Mouse (Mus musculus) forebrain, embryonic 14.5 days (tissue): Measurements from ENCODE around the gene Mgrn1. TPM values are rescaled to one million over a fixed set of nuclear protein-coding genes. Genes with fewer than 3 reads are reported as not detected.

ENCODE experiments used
- ATAC-seq: fragments of 200-750 bp; cut with Nextera tagmentation; 2 replicates; pipeline ENCODE4 v1.8.0; 2017; ENCODE audit warnings: mild to moderate bottlenecking, moderate library complexity
- DNase-seq: peaks from one replicate; pipeline ENCODE4 v3.0.0-alpha.2; 2015; ENCODE audit warnings: low spot score
- H3K27ac ChIP-seq: fragments of 300-500 bp; sonication (generic); 2 replicates; pipeline ENCODE4 v1.5.1; 2014; ENCODE audit warnings: low read depth, mild to moderate bottlenecking, control low read depth, low read length, moderate library complexity
- H3K27me3 ChIP-seq: fragments of 300-500 bp; sonication (generic); replicated peaks from 2 replicates; pipeline ENCODE4 v1.6.1; 2014; ENCODE audit warnings: low read length, control low read depth, mixed read lengths; ENCODE audit not compliant: control insufficient read depth, insufficient read depth
- H3K36me3 ChIP-seq: fragments of 300-500 bp; sonication (generic); 2 replicates; pipeline ENCODE4 v1.6.1; 2014; ENCODE audit warnings: low read length, control low read depth; ENCODE audit not compliant: control insufficient read depth, insufficient read depth
- H3K4me1 ChIP-seq: fragments of 300-500 bp; sonication (generic); 2 replicates; pipeline ENCODE4 v1.6.1; 2014; ENCODE audit warnings: antibody characterized with exemption, low read length, control low read depth; ENCODE audit not compliant: control insufficient read depth, insufficient read depth
- H3K4me2 ChIP-seq: fragments of 300-500 bp; sonication (generic); 2 replicates; pipeline ENCODE4 v1.6.1; 2014; ENCODE audit warnings: mild to moderate bottlenecking, control low read depth, low read length
- H3K4me3 ChIP-seq: fragments of 300-500 bp; sonication (generic); 2 replicates; pipeline ENCODE4 v1.5.1; 2014; ENCODE audit warnings: low read depth, low read length, control low read depth
- H3K9ac ChIP-seq: fragments of 300-500 bp; sonication (generic); 2 replicates; pipeline ENCODE4 v1.6.1; 2014; ENCODE audit warnings: mild to moderate bottlenecking, low read length, control low read depth, moderate library complexity
- H3K9me3 ChIP-seq: fragments of 300-500 bp; sonication (generic); replicated peaks from 2 replicates; pipeline ENCODE4 v1.6.1; 2016; ENCODE audit warnings: low read length, control low read depth, mixed read lengths; ENCODE audit not compliant: control insufficient read depth
- WGBS: fragments of 180-500 bp; shearing (Covaris S2); extraction: QIAGEN DNeasy Blood & Tissue Kit; methylation state at CpG from one replicate; pipeline ENCODE4 v1.1.7; 2014; 5-methylcytosine and 5-hydroxymethylcytosine counted together
- polyA plus RNA-seq: library from polyadenylated mRNA; unstranded; fragments of >200 nt; fragmentation: Nextera tagmentation; extraction: Ambion mirVana; gene quantifications from 2 replicates; pipeline ENCODE4 v1.2.1, GENCODE M21; 2014

Gene Mgrn1
- polyA plus RNA-seq, 1 experiment from 2014 or later: 85.3 TPM

DNA sequence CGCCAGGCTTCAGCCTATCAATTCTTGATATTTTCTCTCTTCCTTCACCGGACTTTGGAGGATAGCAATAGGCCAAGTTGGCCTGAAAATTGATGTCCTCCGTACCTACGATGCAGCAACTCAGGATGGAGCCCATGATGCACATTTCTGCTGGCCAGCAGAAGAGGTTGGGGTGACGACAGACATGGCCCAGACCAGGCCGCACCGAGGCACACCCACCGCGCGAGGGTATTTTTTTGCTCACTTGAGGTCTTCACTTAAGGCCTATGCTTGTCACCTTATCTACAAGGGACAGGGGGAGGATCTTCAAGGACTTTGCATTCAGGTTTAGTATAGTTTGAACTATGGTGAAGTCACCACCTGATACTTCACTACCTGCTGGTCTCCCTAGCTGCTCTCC is 1.1 kb upstream of the Mgrn1 start:
- Histone ChIP-seq H3K4me3 (no peak overlapping the region), H3K27me3 (no peaks in the 10 kb centered on the region), H3K4me2 (peak overlapping the region; percentile 78), H3K4me1 (peaks cover 22% of the 10 kb centered on the region), H3K36me3 (no peaks in the 10 kb centered on the region), H3K27ac (0 out of 2 replicates have a peak overlapping the region, but pooled peaks have one; percentile 53), H3K9ac (0 out of 2 replicates have a peak overlapping the region, but pooled peaks have one; percentile 93), H3K9me3 (no peaks in the 10 kb centered on the region)
- WGBS: 96% methylated on average over 10 of the region's 10 CpGs
- DNase-seq (no peak), ATAC-seq (no peak)

DNA sequence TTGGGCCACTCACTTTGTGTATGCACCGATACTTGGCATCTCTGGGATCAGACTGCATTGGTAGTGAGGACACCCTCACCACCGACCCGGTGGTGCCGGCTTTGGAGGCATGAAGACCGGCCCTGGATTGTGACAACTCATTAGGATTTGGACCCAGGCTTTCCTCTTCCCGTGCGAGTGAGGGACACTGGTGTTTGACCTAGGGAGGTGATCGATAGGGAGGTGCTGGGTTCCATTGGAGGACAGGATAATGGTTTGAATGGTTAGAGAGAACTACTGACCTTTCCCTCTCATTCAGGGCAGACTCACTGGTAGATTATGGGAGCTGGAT is 606 bp downstream of the Mgrn1 start:
- ATAC-seq (no peak), DNase-seq (no peak)
- no peaks in the 10 kb centered on the region for H3K27me3 ChIP-seq
- H3K9me3 ChIP-seq: no peaks in the 10 kb centered on the region
- H3K4me3 ChIP-seq: peak overlapping the region; percentile 93
- peak overlapping the region; percentile 78 for H3K4me2 ChIP-seq
- H3K27ac ChIP-seq: peak overlapping the region; percentile 53; the same call in 1 of the 2 replicates
- H3K36me3 ChIP-seq: no peaks in the 10 kb centered on the region
- peak overlapping the region; percentile 93 for H3K9ac ChIP-seq
- 0% methylated on average over 8 of the region's 8 CpGs for WGBS
- peaks cover 14% of the 10 kb centered on the region for H3K4me1 ChIP-seq

DNA sequence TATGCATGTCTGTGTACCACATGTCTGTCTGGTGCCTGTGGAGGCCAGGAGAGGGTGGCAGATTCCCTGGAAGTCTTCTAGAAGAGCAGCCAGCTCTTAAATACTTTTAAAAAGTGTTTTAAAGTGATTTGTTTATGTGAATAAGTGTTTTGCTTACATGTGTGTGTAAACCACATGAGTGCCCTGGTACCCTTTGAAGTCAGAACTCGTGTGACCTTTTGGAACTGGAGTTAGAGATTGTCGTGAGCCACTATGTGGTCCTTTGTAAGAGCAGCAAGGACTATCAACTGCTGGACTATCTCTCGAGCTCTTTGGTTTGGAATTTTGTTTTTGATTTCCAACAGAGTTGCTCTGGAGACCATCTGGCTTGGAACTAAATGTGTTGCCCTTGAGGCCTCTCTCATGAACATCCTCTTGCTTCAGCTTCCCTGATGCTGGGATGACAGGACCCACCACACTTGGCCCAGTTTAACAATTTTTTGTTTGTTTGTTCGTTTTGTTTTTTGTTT is 4.2 kb downstream of the Mgrn1 start:
- no peak overlapping the region for H3K27ac ChIP-seq
- H3K4me1 ChIP-seq: peaks cover 13% of the 10 kb centered on the region; the same call in 1 of the 2 replicates
- H3K27me3 ChIP-seq: no peaks in the 10 kb centered on the region
- 82% methylated on average over 4 of the region's 4 CpGs for WGBS
- H3K4me2 ChIP-seq: no peak overlapping the region
- H3K4me3 ChIP-seq: no peak overlapping the region
- H3K36me3 ChIP-seq: 0 out of 2 replicates have a peak, but pooled peaks cover 3% of the 10 kb centered on the region
- no peak overlapping the region for H3K9ac ChIP-seq
- H3K9me3 ChIP-seq: no peaks in the 10 kb centered on the region
- DNase-seq (no peak), ATAC-seq (no peak)

DNA sequence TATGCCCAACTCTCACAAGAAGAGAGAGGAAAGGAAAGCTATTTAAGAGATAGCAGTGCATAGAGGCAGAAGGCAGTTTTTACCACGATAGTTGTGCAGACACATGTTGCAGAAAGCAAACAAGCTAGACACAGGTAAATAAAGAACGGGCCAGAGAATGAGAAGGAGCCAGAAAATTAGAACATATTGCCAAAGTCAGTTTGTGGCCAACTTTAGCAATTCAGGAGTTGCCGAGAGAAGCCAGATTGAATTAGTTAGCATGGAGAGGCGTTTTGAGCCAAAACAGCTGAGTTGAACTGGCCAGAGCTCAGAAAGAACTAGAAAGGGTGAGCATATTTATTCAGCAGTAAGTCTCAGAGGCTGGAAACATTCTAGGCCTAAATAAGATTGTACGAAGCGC is 6.1 kb downstream of the Mgrn1 start:
- 86% methylated on average over 6 of the region's 6 CpGs for WGBS
- ATAC-seq (no peak), DNase-seq (no peak)
- no peaks in the 10 kb centered on the region for H3K27me3 ChIP-seq
- H3K36me3 ChIP-seq: 0 out of 2 replicates have a peak, but pooled peaks cover 3% of the 10 kb centered on the region
- peaks cover 10% of the 10 kb centered on the region; the same call in 1 of the 2 replicates for H3K4me1 ChIP-seq
- H3K9ac ChIP-seq: no peak overlapping the region
- no peak overlapping the region for H3K4me3 ChIP-seq
- H3K9me3 ChIP-seq: no peaks in the 10 kb centered on the region
- H3K4me2 ChIP-seq: no peak overlapping the region
- H3K27ac ChIP-seq: no peak overlapping the region

DNA sequence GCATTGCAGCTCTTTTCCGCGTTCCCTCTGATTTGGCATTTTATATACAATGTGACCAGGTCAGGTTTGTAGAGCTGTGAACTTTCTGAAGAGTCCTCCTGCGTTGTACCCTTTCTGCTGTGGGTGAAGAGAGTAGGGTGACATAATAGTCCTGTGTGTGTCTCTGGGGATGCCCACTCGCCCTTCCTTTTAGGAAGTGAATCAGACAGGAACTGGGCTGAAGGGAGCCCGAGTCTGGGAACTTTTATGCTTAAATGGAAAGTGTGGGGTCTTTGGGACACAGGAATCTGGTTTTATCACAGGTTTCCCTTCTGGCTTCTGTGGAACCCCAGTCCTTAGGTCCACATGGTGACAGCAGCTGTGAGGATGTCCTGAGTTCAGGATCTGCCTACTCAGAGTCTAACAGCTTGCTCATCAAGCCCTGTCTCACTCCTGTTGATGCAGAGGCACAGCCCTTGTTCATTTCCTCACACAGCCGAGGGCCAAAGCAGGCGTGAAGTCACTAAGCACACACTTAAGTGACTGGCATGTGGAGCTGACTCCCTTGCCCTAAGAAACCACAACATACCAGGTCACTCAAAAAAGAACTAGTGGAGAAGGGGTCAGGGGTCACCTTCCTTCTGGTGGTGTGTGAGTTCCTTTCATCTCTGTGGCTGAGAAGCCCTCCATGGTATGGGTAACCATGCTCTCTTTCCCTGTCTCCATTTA is 8.3 kb downstream of the Mgrn1 start:
- no peaks in the 10 kb centered on the region for H3K9me3 ChIP-seq
- no peak overlapping the region for H3K4me3 ChIP-seq
- H3K27me3 ChIP-seq: no peaks in the 10 kb centered on the region
- H3K4me2 ChIP-seq: no peak overlapping the region
- whole genome bisulfite sequencing: 86% methylated on average over 7 of the region's 7 CpGs
- no peak overlapping the region for H3K9ac ChIP-seq
- ATAC-seq (no peak), DNase-seq (no peak)
- H3K27ac ChIP-seq: no peak overlapping the region
- H3K36me3 ChIP-seq: 0 out of 2 replicates have a peak, but pooled peaks cover 3% of the 10 kb centered on the region
- H3K4me1 ChIP-seq: no peaks in the 10 kb centered on the region

DNA sequence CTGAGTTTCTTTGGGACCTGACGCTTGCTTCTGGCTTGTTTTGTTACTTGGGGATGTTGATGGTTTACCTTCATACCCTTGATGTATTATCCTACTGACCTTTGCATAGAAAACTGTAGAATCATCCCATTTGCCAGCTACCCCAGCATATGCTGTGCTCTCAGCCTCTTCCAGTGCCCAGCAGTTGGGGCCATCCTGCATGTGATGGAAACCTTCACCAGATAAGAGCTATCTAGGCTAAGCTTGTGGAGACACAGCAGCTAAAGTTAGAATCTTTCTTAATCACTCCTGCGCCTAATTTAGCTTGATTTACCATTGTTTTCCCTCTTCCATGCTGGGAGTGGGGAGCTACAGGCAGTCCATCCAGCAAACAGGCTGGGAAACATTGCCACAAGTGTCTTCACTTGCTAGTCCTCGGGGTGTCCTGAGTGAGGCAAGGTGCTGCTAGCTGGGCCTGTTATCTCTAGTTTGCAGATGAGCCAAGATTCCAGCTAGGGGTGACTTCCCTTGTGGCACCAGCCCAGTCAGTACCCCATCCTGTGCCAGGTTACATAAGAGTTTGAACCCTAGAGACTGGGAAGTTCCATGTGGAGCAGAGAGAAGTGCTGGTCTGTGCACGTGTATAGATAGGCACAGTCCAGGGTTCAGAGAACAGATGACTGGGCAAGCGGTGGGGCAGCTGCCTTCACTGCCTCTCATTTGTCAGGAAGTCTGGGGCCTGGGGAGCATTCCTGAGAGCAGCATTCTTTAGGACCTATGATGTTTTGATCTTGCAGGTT is 10.4 kb downstream of the Mgrn1 start:
- Histone ChIP-seq H3K36me3 (0 out of 2 replicates have a peak, but pooled peaks cover 3% of the 10 kb centered on the region), H3K27ac (no peak overlapping the region), H3K27me3 (no peaks in the 10 kb centered on the region), H3K4me2 (no peak overlapping the region), H3K4me1 (no peaks in the 10 kb centered on the region), H3K9ac (no peak overlapping the region), H3K9me3 (no peaks in the 10 kb centered on the region), H3K4me3 (no peak overlapping the region)
- DNase-seq: no peak
- no peak for ATAC-seq
- WGBS: 80% methylated on average over 5 of the region's 5 CpGs

DNA sequence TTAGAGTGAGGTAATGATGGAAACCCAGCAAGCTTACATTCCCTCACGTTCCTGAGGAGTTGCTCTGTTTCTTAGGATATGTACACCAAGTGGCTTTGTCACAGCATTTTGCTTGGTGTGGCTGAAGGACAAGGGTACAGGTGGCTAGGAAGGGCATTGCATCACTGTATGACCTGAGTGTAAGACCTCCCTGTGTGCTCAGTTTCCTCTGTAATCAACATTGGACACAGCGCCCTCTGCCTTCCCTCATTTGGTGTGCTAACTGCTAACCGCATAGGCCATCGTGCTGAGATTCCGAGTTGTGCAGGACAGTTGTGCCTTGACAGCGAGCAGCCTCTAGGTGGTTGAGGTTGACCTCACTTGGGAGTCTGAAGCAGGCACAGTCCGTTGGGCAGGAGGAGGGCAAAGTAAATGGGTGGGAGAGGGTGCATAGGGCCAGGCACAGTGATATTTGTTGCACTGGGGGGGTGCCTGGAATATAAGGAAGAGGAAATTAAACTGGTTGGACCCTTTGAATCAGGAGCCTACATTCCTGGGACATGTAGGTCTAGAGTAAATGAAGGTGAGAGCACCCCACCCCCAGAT is 11.2 kb downstream of the Mgrn1 start:
- no peak for DNase-seq
- no peak overlapping the region for H3K4me2 ChIP-seq
- no peak overlapping the region for H3K27ac ChIP-seq
- H3K9me3 ChIP-seq: no peaks in the 10 kb centered on the region
- no peak for ATAC-seq
- H3K4me1 ChIP-seq: no peaks in the 10 kb centered on the region
- no peak overlapping the region for H3K9ac ChIP-seq
- H3K27me3 ChIP-seq: no peaks in the 10 kb centered on the region
- 0 out of 2 replicates have a peak, but pooled peaks cover 3% of the 10 kb centered on the region for H3K36me3 ChIP-seq
- no peak overlapping the region for H3K4me3 ChIP-seq
- WGBS: 50% methylated on average over 7 of the region's 7 CpGs

DNA sequence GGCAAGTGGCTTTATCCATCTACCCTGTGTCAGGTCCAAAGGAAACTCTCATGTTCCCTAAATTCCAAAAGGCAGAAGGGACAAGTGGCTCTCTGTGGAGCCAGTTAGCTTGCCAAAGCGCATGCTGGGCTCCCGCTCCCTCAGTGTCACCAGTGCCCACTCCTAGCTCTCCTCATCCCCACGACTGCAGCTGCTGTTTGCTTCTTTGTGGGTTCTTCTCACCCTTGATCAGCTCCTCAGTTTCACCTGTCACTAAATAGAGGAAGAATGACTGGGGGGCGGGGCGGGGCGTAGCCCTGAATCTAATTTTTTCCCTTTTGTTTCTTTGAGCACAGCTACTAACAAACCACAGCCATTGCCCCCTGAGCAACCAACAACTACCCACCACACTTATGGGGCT is 12.8 kb downstream of the Mgrn1 start:
- no peak for DNase-seq
- H3K9me3 ChIP-seq: no peaks in the 10 kb centered on the region
- ATAC-seq: no peak
- no peak overlapping the region for H3K9ac ChIP-seq
- no peaks in the 10 kb centered on the region for H3K36me3 ChIP-seq
- 79% methylated on average over 6 of the region's 6 CpGs for WGBS
- no peaks in the 10 kb centered on the region for H3K27me3 ChIP-seq
- no peaks in the 10 kb centered on the region for H3K4me1 ChIP-seq
- H3K27ac ChIP-seq: no peak overlapping the region
- no peak overlapping the region for H3K4me2 ChIP-seq
- H3K4me3 ChIP-seq: no peak overlapping the region
